Mouse (Mus musculus) thymus, adult 2 months (tissue): ENCODE results near the gene Glg1.

ENCODE experiments used
- CTCF ChIP-seq: fragments of 200-500 bp; IDR thresholded peaks from 2 replicates; pipeline ENCODE4 v1.5.1; 2012; ENCODE audit warnings: mild to moderate bottlenecking, control low read depth, low read length, moderate library complexity, borderline replicate concordance; ENCODE audit not compliant: control insufficient read depth, poor library complexity, insufficient read depth; ENCODE audit errors: extremely low read depth
- POLR2A ChIP-seq: fragments of 200-500 bp; IDR thresholded peaks from 2 replicates; pipeline ENCODE4 v1.6.1; 2012; ENCODE audit warnings: mild to moderate bottlenecking, low read length, control low read depth, moderate library complexity; ENCODE audit not compliant: control insufficient read depth, poor library complexity, insufficient read depth; ENCODE audit errors: extremely low read depth

GRCm38 (mm10) chr8:111119481-111119880, 139.5 kb downstream of the Glg1 start:
- TF ChIP-seq POLR2A, result no peak
- TF ChIP-seq CTCF, result no peak
